Mouse (Mus musculus) liver (tissue): ENCODE results near the gene Ppfia3.

Experiments
- DNase-seq: peaks from one replicate; pipeline ENCODE4 v3.0.0-alpha.2; 2020; ENCODE audit warnings: mixed read lengths

Gene Ppfia3

GRCm38 (mm10) chr7:45341303-45341702, 25.5 kb downstream of the Ppfia3 start:
- peak; percentile 89 for DNase-seq

- peak; percentile 84 for DNase-seq
Measured at GRCm38 (mm10) chr7:45340669-45341068, 26.1 kb downstream of the Ppfia3 start.

- no peak for DNase-seq
Measured at GRCm38 (mm10) chr7:45340066-45340442, 26.8 kb downstream of the Ppfia3 start.

GRCm38 (mm10) chr7:45339410-45340065, 27.3 kb downstream of the Ppfia3 start:
- DNase-seq, result peak; percentile 79

GRCm38 (mm10) chr7:45338161-45338911, 28.5 kb downstream of the Ppfia3 start:
- DNase-seq, result peak; percentile 62

GRCm38 (mm10) chr7:45337469-45337868, 29.4 kb downstream of the Ppfia3 start:
- DNase-seq, result no peak

- DNase-seq, result no peak
Measured at GRCm38 (mm10) chr7:45336319-45336718, 30.5 kb downstream of the Ppfia3 start.

GRCm38 (mm10) chr7:45335056-45335455, 31.8 kb downstream of the Ppfia3 start, which contains the start of gene Hrc:
Gene Hrc, plus strand, starts transcription at chr7:45335290.
- no peak for DNase-seq

GRCm38 (mm10) chr7:45334605-45335004, 32.2 kb downstream of the Ppfia3 start:
- no peak for DNase-seq

- DNase-seq, result peak; percentile 72
Measured at GRCm38 (mm10) chr7:45333431-45333982, 33.3 kb downstream of the Ppfia3 start, which contains the start of gene Trpm4. Gene Trpm4, minus strand, starts transcription at chr7:45333780.

- DNase-seq, result peak; percentile 39
Measured at GRCm38 (mm10) chr7:45332685-45333425, 34.0 kb downstream of the Ppfia3 start.

GRCm38 (mm10) chr7:45331502-45331901, 35.3 kb downstream of the Ppfia3 start:
- no peak for DNase-seq

GRCm38 (mm10) chr7:45328841-45329475, 37.9 kb downstream of the Ppfia3 start:
- DNase-seq, result no peak

- no peak for DNase-seq
Measured at GRCm38 (mm10) chr7:45325800-45326199, 41.0 kb downstream of the Ppfia3 start.

GRCm38 (mm10) chr7:45323069-45323468, 43.8 kb downstream of the Ppfia3 start:
- DNase-seq, result no peak

GRCm38 (mm10) chr7:45322245-45322644, 44.6 kb downstream of the Ppfia3 start:
- DNase-seq, result no peak

- no peak for DNase-seq
Measured at GRCm38 (mm10) chr7:45316536-45316935, 50.3 kb downstream of the Ppfia3 start.

- DNase-seq, result no peak
Measured at GRCm38 (mm10) chr7:45315182-45315701, 51.6 kb downstream of the Ppfia3 start.

GRCm38 (mm10) chr7:45313495-45313894, 53.3 kb downstream of the Ppfia3 start:
- DNase-seq, result no peak

- DNase-seq, result no peak
Measured at GRCm38 (mm10) chr7:45312686-45313453, 53.9 kb downstream of the Ppfia3 start.

- no peak for DNase-seq
Measured at GRCm38 (mm10) chr7:45312023-45312422, 54.8 kb downstream of the Ppfia3 start.

GRCm38 (mm10) chr7:45309455-45309854, 57.4 kb downstream of the Ppfia3 start:
- DNase-seq, result peak; percentile 56
